Mouse (Mus musculus) neural tube, embryonic 13.5 days (tissue): ENCODE data around the gene Acadm. TPM values are rescaled to one million over a fixed set of nuclear protein-coding genes. Genes with fewer than 3 reads are reported as not detected.
A peak's percentile ranks its signal among the peaks of the same experiment; 100 is the strongest.

Experiments used
- ATAC-seq: fragments of 200-750 bp; cut with Nextera tagmentation; 2 replicates; pipeline ENCODE4 v1.8.0; 2017; ENCODE audit warnings: low read depth, mild to moderate bottlenecking, moderate TSS enrichment, moderate library complexity
- H3K27ac ChIP-seq: fragments of 300-500 bp; sonication (generic); replicated peaks from 2 replicates; pipeline ENCODE4 v1.5.1; 2015; ENCODE audit warnings: moderate library complexity, mild to moderate bottlenecking, inconsistent platforms
- H3K27me3 ChIP-seq: fragments of 300-500 bp; sonication (generic); 2 replicates; pipeline ENCODE4 v1.6.1; 2015; ENCODE audit warnings: mild to moderate bottlenecking, inconsistent platforms
- H3K36me3 ChIP-seq: fragments of 300-500 bp; sonication (generic); 2 replicates; pipeline ENCODE4 v1.6.1; 2015; ENCODE audit warnings: mild to moderate bottlenecking, inconsistent platforms
- H3K4me1 ChIP-seq: fragments of 300-500 bp; sonication (generic); replicated peaks from 2 replicates; pipeline ENCODE4 v1.6.1; 2015; ENCODE audit warnings: inconsistent platforms
- H3K4me2 ChIP-seq: fragments of 300-500 bp; sonication (generic); 2 replicates; pipeline ENCODE4 v1.6.1; 2015; ENCODE audit warnings: inconsistent platforms, mild to moderate bottlenecking, moderate library complexity
- H3K4me3 ChIP-seq: fragments of 300-500 bp; sonication (generic); 2 replicates; pipeline ENCODE4 v1.5.1; 2015; ENCODE audit warnings: mild to moderate bottlenecking, inconsistent platforms
- H3K9ac ChIP-seq: fragments of 300-500 bp; sonication (generic); 2 replicates; pipeline ENCODE4 v1.6.1; 2015; ENCODE audit warnings: moderate library complexity, mild to moderate bottlenecking, inconsistent platforms
- H3K9me3 ChIP-seq: fragments of 300-500 bp; sonication (generic); 2 replicates; pipeline ENCODE4 v1.6.1; 2016; ENCODE audit warnings: inconsistent platforms
- WGBS: fragments of 180-500 bp; shearing (Covaris S2); methylation state at CpG from one replicate; pipeline ENCODE4 v1.1.7; 2015; 5-methylcytosine and 5-hydroxymethylcytosine counted together
- polyA plus RNA-seq: library from polyadenylated mRNA; unstranded; fragments of >200 nt; fragmentation: Nextera tagmentation; extraction: Ambion mirVana; gene quantifications from 2 replicates; pipeline ENCODE4 v1.2.1, GENCODE M21; 2015

The Acadm gene
- polyA plus RNA-seq, 1 experiment from 2014 or later: 63.4 TPM

- H3K27ac ChIP-seq: no peak overlapping the region
- WGBS: 74% methylated on average over 6 of the region's 6 CpGs
- no peaks in the 10 kb centered on the region for H3K27me3 ChIP-seq
- H3K4me3 ChIP-seq: no peak overlapping the region
- H3K36me3 ChIP-seq: no peaks in the 10 kb centered on the region
- no peak overlapping the region for H3K4me2 ChIP-seq
- H3K9me3 ChIP-seq: no peaks in the 10 kb centered on the region
- H3K4me1 ChIP-seq: peaks cover 4% of the 10 kb centered on the region; the same call in 1 of the 2 replicates
- no peak for ATAC-seq
- no peak overlapping the region for H3K9ac ChIP-seq
These were observed 17.4 kb upstream of the Acadm start for GRCm38 (mm10) chr3:153961632-153962389.

GRCm38 (mm10) chr3:153960884-153961283, 16.5 kb upstream of the Acadm start:
- H3K4me2 ChIP-seq: no peak overlapping the region
- WGBS: 44% methylated on average over 2 of the region's 2 CpGs
- no peak overlapping the region for H3K27ac ChIP-seq
- 0 out of 2 replicates have a peak, but pooled peaks have one; percentile 24 for ATAC-seq
- H3K36me3 ChIP-seq: no peaks in the 10 kb centered on the region
- no peak overlapping the region for H3K9ac ChIP-seq
- peaks cover 4% of the 10 kb centered on the region; the same call in 1 of the 2 replicates for H3K4me1 ChIP-seq
- H3K9me3 ChIP-seq: no peaks in the 10 kb centered on the region
- no peak overlapping the region for H3K4me3 ChIP-seq
- H3K27me3 ChIP-seq: no peaks in the 10 kb centered on the region

GRCm38 (mm10) chr3:153959731-153960207, 15.3 kb upstream of the Acadm start:
- no peak overlapping the region for H3K9ac ChIP-seq
- ATAC-seq: peak; percentile 57; the same call in 1 of the 2 replicates
- H3K4me3 ChIP-seq: no peak overlapping the region
- no peak overlapping the region for H3K4me2 ChIP-seq
- WGBS: 70% methylated on average over 9 of the region's 9 CpGs
- no peak overlapping the region for H3K27ac ChIP-seq
- H3K9me3 ChIP-seq: no peaks in the 10 kb centered on the region
- peaks cover 4% of the 10 kb centered on the region; the same call in 1 of the 2 replicates for H3K4me1 ChIP-seq
- H3K36me3 ChIP-seq: no peaks in the 10 kb centered on the region
- H3K27me3 ChIP-seq: no peaks in the 10 kb centered on the region

GRCm38 (mm10) chr3:153959035-153959730, 14.8 kb upstream of the Acadm start:
- no peaks in the 10 kb centered on the region for H3K9me3 ChIP-seq
- no peak overlapping the region for H3K27ac ChIP-seq
- H3K36me3 ChIP-seq: no peaks in the 10 kb centered on the region
- no peaks in the 10 kb centered on the region for H3K27me3 ChIP-seq
- H3K4me1 ChIP-seq: peaks cover 4% of the 10 kb centered on the region; the same call in 1 of the 2 replicates
- 90% methylated on average over 1 of the region's 1 CpGs for WGBS
- peak; percentile 62; the same call in 1 of the 2 replicates for ATAC-seq
- H3K9ac ChIP-seq: no peak overlapping the region
- no peak overlapping the region for H3K4me2 ChIP-seq
- H3K4me3 ChIP-seq: no peak overlapping the region

GRCm38 (mm10) chr3:153957916-153958315, 13.5 kb upstream of the Acadm start:
- no peak for ATAC-seq
- Histone ChIP-seq H3K27me3 (no peaks in the 10 kb centered on the region), H3K4me3 (no peak overlapping the region), H3K4me1 (peaks cover 4% of the 10 kb centered on the region; the same call in 1 of the 2 replicates), H3K9me3 (no peaks in the 10 kb centered on the region), H3K27ac (no peak overlapping the region), H3K4me2 (no peak overlapping the region), H3K36me3 (no peaks in the 10 kb centered on the region), H3K9ac (no peak overlapping the region)
- 87% methylated on average over 5 of the region's 5 CpGs for WGBS

- WGBS: 84% methylated on average over 2 of the region's 2 CpGs
- Histone ChIP-seq H3K36me3 (no peaks in the 10 kb centered on the region), H3K27ac (no peak overlapping the region), H3K9me3 (no peaks in the 10 kb centered on the region), H3K4me2 (no peak overlapping the region), H3K27me3 (no peaks in the 10 kb centered on the region), H3K4me3 (no peak overlapping the region), H3K9ac (no peak overlapping the region), H3K4me1 (peaks cover 12% of the 10 kb centered on the region; the same call in 1 of the 2 replicates)
- no peak for ATAC-seq
These were observed 3.7 kb upstream of the Acadm start for GRCm38 (mm10) chr3:153948176-153948575.

GRCm38 (mm10) chr3:153947271-153947670, 2.8 kb upstream of the Acadm start:
- peaks cover 19% of the 10 kb centered on the region; the same call in 1 of the 2 replicates for H3K4me1 ChIP-seq
- WGBS: 79% methylated on average over 4 of the region's 4 CpGs
- ATAC-seq: no peak
- H3K4me2 ChIP-seq: no peak overlapping the region
- no peaks in the 10 kb centered on the region for H3K36me3 ChIP-seq
- no peak overlapping the region for H3K9ac ChIP-seq
- H3K4me3 ChIP-seq: no peak overlapping the region
- no peaks in the 10 kb centered on the region for H3K27me3 ChIP-seq
- no peak overlapping the region for H3K27ac ChIP-seq
- no peaks in the 10 kb centered on the region for H3K9me3 ChIP-seq

- Histone ChIP-seq H3K9me3 (no peaks in the 10 kb centered on the region), H3K4me2 (peak overlapping the region; percentile 75), H3K27ac (peak overlapping the region; percentile 84), H3K36me3 (no peaks in the 10 kb centered on the region; the same call in 1 of the 2 replicates), H3K4me1 (peaks cover 19% of the 10 kb centered on the region; the same call in 1 of the 2 replicates), H3K9ac (peak overlapping the region; percentile 83), H3K4me3 (peak overlapping the region; percentile 74), H3K27me3 (no peaks in the 10 kb centered on the region)
- WGBS: under 1% methylated on average over 19 of the region's 19 CpGs
- peak; percentile 72 for ATAC-seq
These were observed 514 bp downstream of the Acadm start for GRCm38 (mm10) chr3:153943901-153944334.

GRCm38 (mm10) chr3:153943003-153943640, 1.3 kb downstream of the Acadm start:
- Histone ChIP-seq H3K4me2 (peak overlapping the region; percentile 75), H3K9ac (peak overlapping the region; percentile 83; the same call in 1 of the 2 replicates), H3K27me3 (no peaks in the 10 kb centered on the region), H3K9me3 (no peaks in the 10 kb centered on the region), H3K36me3 (peaks cover 8% of the 10 kb centered on the region; the same call in 1 of the 2 replicates), H3K4me1 (peaks cover 19% of the 10 kb centered on the region; the same call in 1 of the 2 replicates), H3K4me3 (peak overlapping the region; percentile 74), H3K27ac (no peak overlapping the region)
- 34% methylated on average over 12 of the region's 12 CpGs for WGBS
- ATAC-seq: no peak

- WGBS: 94% methylated on average over 13 of the region's 13 CpGs
- Histone ChIP-seq H3K4me1 (peaks cover 19% of the 10 kb centered on the region; the same call in 1 of the 2 replicates), H3K9ac (no peak overlapping the region), H3K4me2 (no peak overlapping the region), H3K27ac (no peak overlapping the region), H3K36me3 (peaks cover 15% of the 10 kb centered on the region), H3K4me3 (no peak overlapping the region), H3K27me3 (no peaks in the 10 kb centered on the region), H3K9me3 (no peaks in the 10 kb centered on the region)
- no peak for ATAC-seq
These were observed 2.8 kb downstream of the Acadm start for GRCm38 (mm10) chr3:153941613-153942012.

GRCm38 (mm10) chr3:153940486-153940885, 3.9 kb downstream of the Acadm start:
- no peak for ATAC-seq
- H3K4me3 ChIP-seq: no peak overlapping the region
- peaks cover 19% of the 10 kb centered on the region; the same call in 1 of the 2 replicates for H3K4me1 ChIP-seq
- H3K27ac ChIP-seq: no peak overlapping the region
- H3K4me2 ChIP-seq: no peak overlapping the region
- H3K27me3 ChIP-seq: no peaks in the 10 kb centered on the region
- no peak overlapping the region for H3K9ac ChIP-seq
- 91% methylated on average over 9 of the region's 9 CpGs for WGBS
- peaks cover 20% of the 10 kb centered on the region for H3K36me3 ChIP-seq
- no peaks in the 10 kb centered on the region for H3K9me3 ChIP-seq
